19 mouse cellular contexts compared by ENCODE assay signal in the genomic region with DNA sequence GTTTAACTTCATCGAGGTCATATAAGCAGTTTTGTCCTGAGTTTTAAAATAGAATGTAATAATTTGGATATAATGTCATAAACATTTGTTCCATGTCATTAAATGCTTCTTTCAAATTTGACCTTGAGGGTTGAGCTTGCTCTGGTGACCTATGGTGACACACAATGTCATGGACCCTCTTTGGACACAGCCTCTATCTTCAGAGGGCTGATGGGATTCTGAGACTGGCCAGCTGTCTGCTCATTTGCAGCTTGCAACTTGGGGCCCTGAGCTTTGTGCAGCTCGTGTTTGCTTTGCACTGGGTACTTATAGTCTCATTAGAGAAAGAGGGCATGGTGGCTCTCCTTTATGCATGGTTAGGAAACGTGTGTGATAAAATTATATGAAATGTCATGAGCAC. TPM values are rescaled to one million over a fixed set of nuclear protein-coding genes. Genes with fewer than 3 reads are reported as not detected.
"Had no signal": no experiment of that assay in that cellular context is flagged by ENCODE, and none has a peak within 500 bp of the region (broad histone marks: within the 10 kb centered on the region; RNA-seq: fewer than 3 reads in every experiment).

No protein-coding gene starts in this region.

- H3K27ac ChIP-seq: layer of hippocampus, adult 2 months; limb, embryonic 12.5 days; liver, embryonic 13.5 days; macrophage; midbrain, embryonic 15.5 days; neural tube, embryonic 12.5 days; stomach, postnatal 0 days had no signal

- H3K27me3 ChIP-seq: liver, embryonic 13.5 days; midbrain, embryonic 15.5 days; neural tube, embryonic 12.5 days had no signal

- H3K4me1 ChIP-seq: limb, embryonic 12.5 days; liver, embryonic 13.5 days; midbrain, embryonic 15.5 days; neural tube, embryonic 12.5 days had no signal

- H3K4me2 ChIP-seq: limb, embryonic 12.5 days; liver, embryonic 13.5 days; midbrain, embryonic 11.5 days; midbrain, embryonic 15.5 days; neural tube, embryonic 12.5 days had no signal

- H3K36me3 ChIP-seq: limb, embryonic 12.5 days; liver, embryonic 13.5 days; midbrain, embryonic 15.5 days; neural tube, embryonic 12.5 days had no signal

- DNase-seq: kidney, adult 8-10 months; kidney, postnatal 36 days; liver; liver, embryonic 13.5 days; liver, postnatal 0 days; thymus, postnatal 4 days had no signal

- H3K4me3 ChIP-seq: layer of hippocampus, adult 2 months; limb, embryonic 12.5 days; liver, embryonic 13.5 days; megakaryocyte, embryonic 14.5 days; midbrain, embryonic 15.5 days; neural tube, embryonic 12.5 days had no signal

- H3K9me3 ChIP-seq: limb, embryonic 12.5 days; liver, embryonic 13.5 days; megakaryocyte, embryonic 14.5 days; midbrain, embryonic 15.5 days; neural tube, embryonic 12.5 days had no signal

- ATAC-seq: liver, postnatal 0 days; midbrain, embryonic 15.5 days had no signal

- H3K9ac ChIP-seq: limb, embryonic 12.5 days; liver, embryonic 13.5 days; liver, postnatal 0 days; midbrain, embryonic 15.5 days; neural tube, embryonic 12.5 days had no signal

RNA-seq across cellular contexts. Expression of gene Nkx2-5, which starts 28.1 kb away (rescaled TPM):
- total RNA-seq: layer of hippocampus, adult 2 months; layer of hippocampus, postnatal 10 days; left cerebral cortex, postnatal 36 days; monocyte, adult 5-6 weeks; neutrophil, adult 5-6 weeks had no signal
- polyA plus RNA-seq: kidney, embryonic 16.5 days; limb, embryonic 12.5 days; liver, embryonic 13.5 days; liver, postnatal 0 days; macrophage; midbrain, embryonic 11.5 days; neural tube, embryonic 12.5 days had no signal
